Mouse (Mus musculus): ENCODE measurements around the gene Fkbp7. TPM values are rescaled to one million over a fixed set of nuclear protein-coding genes. Genes with fewer than 3 reads are reported as not detected.

The Fkbp7 gene
- polyA plus RNA-seq, 1 experiment: 8.8 TPM

GRCm38 (mm10) chr2:76688162-76688561 lies 15.2 kb upstream of the Fkbp7 start:
- peaks cover under 1% of the 10 kb centered on the region; the same call in 1 of the 2 replicates for H3K4me1 ChIP-seq (ENCODE audit: control insufficient read depth, insufficient read depth, low read length)
- no peak overlapping the region for H3K4me3 ChIP-seq (ENCODE audit: insufficient read depth, low read length)
- H3K27ac ChIP-seq (ENCODE audit: insufficient read depth, low read length): no peak overlapping the region
- TF ChIP-seq POLR2A (IDR thresholded peaks at IDR 0.05; ENCODE audit: extremely low read depth, insufficient read depth, low read length): no peak
- TF ChIP-seq CTCF (IDR thresholded peaks at IDR 0.05; ENCODE audit: extremely low read depth, insufficient read depth, low read length): no peak

- TF ChIP-seq CTCF (IDR thresholded peaks at IDR 0.05; ENCODE audit: extremely low read depth, insufficient read depth, low read length): no peak
- TF ChIP-seq POLR2A (IDR thresholded peaks at IDR 0.05; ENCODE audit: extremely low read depth, insufficient read depth, low read length): no peak
- Histone ChIP-seq H3K4me3 (ENCODE audit: insufficient read depth, low read length) (no peak overlapping the region), H3K4me1 (ENCODE audit: control insufficient read depth, insufficient read depth, low read length) (no peaks in the 10 kb centered on the region), H3K27ac (ENCODE audit: insufficient read depth, low read length) (no peak overlapping the region)
These were observed 14.7 kb upstream of the Fkbp7 start for GRCm38 (mm10) chr2:76687608-76688007.

DNA sequence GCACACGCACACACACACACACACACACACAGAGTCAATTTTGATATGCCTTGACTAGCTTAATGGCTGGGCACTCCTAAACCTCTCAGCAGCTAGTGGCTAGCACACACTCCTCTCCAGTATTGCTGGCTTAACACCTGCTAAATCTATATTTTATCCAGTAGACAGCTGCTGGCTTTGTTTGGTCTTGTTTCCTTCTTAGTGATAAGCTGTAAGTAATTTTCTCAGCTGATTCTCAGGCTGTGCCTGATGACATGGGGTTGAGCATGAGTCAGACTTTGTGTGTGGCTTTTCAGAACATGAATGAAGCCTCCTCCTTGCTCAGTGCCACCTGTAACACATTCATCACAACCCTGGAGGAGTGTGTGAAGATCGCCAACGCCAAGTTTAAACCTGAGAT lies 14.1 kb upstream of the Fkbp7 start:
- no peak overlapping the region for H3K27ac ChIP-seq (ENCODE audit: insufficient read depth, low read length)
- TF ChIP-seq CTCF (IDR thresholded peaks at IDR 0.05; ENCODE audit: extremely low read depth, insufficient read depth, low read length) (no peak), POLR2A (IDR thresholded peaks at IDR 0.05; ENCODE audit: extremely low read depth, insufficient read depth, low read length) (no peak)
- no peaks in the 10 kb centered on the region for H3K4me1 ChIP-seq (ENCODE audit: control insufficient read depth, insufficient read depth, low read length)
- no peak overlapping the region for H3K4me3 ChIP-seq (ENCODE audit: insufficient read depth, low read length)

DNA sequence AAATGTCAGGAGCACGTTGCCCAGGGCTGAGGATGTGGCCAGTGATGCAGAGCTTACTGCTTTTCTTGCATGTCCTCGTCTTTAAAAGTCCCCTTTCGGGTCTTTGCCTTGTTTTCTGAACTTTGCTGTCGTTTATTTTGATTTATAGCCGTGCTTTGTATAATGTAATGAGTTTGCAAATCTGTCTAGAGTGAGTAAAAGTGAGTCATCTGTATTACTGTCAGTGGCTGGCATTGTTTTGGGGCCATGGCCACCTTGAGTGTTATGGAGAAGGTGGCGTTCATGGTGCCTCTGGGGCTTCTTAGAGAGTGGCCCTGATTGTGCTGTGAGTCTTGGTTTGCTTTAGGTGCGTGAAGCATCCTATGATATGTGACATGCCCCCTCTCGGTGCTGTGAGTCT lies 9.4 kb upstream of the Fkbp7 start:
- H3K4me3 ChIP-seq (ENCODE audit: insufficient read depth, low read length): no peak overlapping the region
- TF ChIP-seq CTCF (IDR thresholded peaks at IDR 0.05; ENCODE audit: extremely low read depth, insufficient read depth, low read length) (no peak), POLR2A (IDR thresholded peaks at IDR 0.05; ENCODE audit: extremely low read depth, insufficient read depth, low read length) (no peak)

DNA sequence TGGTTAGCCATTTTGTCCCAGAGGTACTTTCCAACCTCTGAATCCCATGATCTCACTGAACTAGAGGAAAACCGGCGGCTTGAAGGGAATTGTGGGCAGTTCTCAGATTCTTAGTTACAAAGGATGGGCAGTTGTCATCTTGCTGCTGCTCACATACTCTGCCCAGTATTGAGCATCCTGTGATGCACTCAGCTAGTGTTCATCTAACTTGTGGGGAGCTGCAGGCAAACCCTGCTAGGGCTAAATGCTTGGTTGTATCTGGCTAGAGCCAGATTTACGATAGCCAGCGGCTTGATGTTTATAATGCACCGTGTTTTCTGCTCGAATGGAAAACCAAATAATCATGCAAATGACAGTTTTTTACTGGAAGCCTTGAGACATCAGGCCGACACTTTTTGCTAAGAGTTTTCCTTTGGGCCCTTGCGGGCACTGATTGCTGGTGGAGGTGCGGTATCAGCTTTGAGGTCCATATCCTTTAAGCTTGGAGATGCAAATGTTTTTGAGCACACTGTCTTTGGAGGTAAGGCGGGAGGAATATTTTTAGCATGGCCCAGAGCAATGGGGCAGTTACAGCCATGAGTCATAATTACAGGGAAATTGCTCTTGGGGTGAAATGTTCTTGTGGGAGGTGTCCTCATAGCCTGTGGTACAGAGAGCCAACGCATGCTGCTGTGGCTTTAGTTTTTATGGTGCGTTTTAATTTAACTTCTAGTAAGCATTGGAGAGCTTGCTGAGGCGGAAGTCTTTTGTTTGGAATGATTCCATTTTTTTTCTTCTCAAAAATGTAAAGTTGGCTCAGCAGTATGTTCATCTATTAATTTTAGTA lies 3.7 kb upstream of the Fkbp7 start:
- H3K27ac ChIP-seq (ENCODE audit: insufficient read depth, low read length): no peak overlapping the region
- no peak overlapping the region; the same call in 1 of the 2 replicates for H3K4me3 ChIP-seq (ENCODE audit: insufficient read depth, low read length)
- TF ChIP-seq POLR2A (IDR thresholded peaks at IDR 0.05; ENCODE audit: extremely low read depth, insufficient read depth, low read length) (no peak), CTCF (IDR thresholded peaks at IDR 0.05; ENCODE audit: extremely low read depth, insufficient read depth, low read length) (no peak)
- H3K4me1 ChIP-seq (ENCODE audit: control insufficient read depth, insufficient read depth, low read length): peaks cover 5% of the 10 kb centered on the region; the same call in 1 of the 2 replicates

More for the DNA sequence above, 9.4 kb upstream of the Fkbp7 start:
- no peak overlapping the region for H3K27ac ChIP-seq (ENCODE audit: insufficient read depth, low read length)
- peaks cover 1% of the 10 kb centered on the region; the same call in 1 of the 2 replicates for H3K4me1 ChIP-seq (ENCODE audit: control insufficient read depth, insufficient read depth, low read length)

GRCm38 (mm10) chr2:76675949-76676348 lies 3.0 kb upstream of the Fkbp7 start:
- no peak for TF ChIP-seq CTCF (IDR thresholded peaks at IDR 0.05; ENCODE audit: extremely low read depth, insufficient read depth, low read length)
- no peak for TF ChIP-seq POLR2A (IDR thresholded peaks at IDR 0.05; ENCODE audit: extremely low read depth, insufficient read depth, low read length)
- Histone ChIP-seq H3K4me3 (ENCODE audit: insufficient read depth, low read length) (peak overlapping the region; percentile 47), H3K4me1 (ENCODE audit: control insufficient read depth, insufficient read depth, low read length) (peaks cover 5% of the 10 kb centered on the region; the same call in 1 of the 2 replicates), H3K27ac (ENCODE audit: insufficient read depth, low read length) (no peak overlapping the region)

- no peak overlapping the region for H3K27ac ChIP-seq (ENCODE audit: insufficient read depth, low read length)
- no peak for TF ChIP-seq POLR2A (IDR thresholded peaks at IDR 0.05; ENCODE audit: extremely low read depth, insufficient read depth, low read length)
- TF ChIP-seq CTCF (IDR thresholded peaks at IDR 0.05; ENCODE audit: extremely low read depth, insufficient read depth, low read length): no peak
These were observed 2.5 kb upstream of the Fkbp7 start for GRCm38 (mm10) chr2:76675451-76675850.

DNA sequence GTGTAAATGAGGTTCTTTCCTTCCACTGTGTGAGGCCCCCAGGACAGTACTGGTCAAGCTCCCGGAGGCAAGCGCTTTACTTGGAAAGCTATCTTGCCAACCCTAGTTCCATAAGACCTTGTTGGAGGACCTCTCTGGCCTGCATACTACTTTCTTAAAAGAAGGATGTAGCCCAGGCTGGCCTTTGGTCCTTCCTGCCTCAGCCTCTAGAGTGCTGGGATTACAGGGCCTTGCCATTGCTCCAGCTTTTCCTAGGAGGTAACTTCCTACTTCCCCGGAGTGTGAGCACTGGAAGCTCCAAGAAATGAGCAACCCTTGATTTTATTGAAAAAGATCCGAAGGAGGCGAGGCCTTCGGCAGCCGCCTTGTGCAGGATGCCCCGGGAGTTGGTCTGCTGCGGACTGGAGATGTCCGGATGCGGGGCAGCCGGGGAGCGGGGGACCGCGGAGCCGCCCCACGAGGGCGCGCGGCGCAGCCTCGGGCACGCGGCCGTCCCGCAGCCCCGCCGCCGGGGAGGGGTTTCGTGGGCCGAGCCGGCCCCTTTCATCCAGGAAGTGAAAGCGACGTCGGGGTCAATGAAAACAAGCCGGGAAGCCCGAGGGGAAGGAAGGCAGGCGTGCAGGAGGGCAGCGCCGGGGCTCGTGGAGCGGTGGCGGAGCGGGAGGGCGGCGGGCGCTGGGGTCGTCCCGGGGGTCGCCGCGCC lies 2.0 kb upstream of the Fkbp7 start, which contains the start of gene Plekha3:
Gene Plekha3, plus strand, starts transcription at position 557 of the 703 bp plus-strand sequence.
- Histone ChIP-seq H3K4me3 (ENCODE audit: insufficient read depth, low read length) (peak within 1 kb of the TSS; percentile 47), H3K27ac (ENCODE audit: insufficient read depth, low read length) (peak within 1 kb of the TSS; percentile 51; the same call in 1 of the 2 replicates), H3K4me1 (ENCODE audit: control insufficient read depth, insufficient read depth, low read length) (peaks cover 4% of the 10 kb centered on the region; the same call in 1 of the 2 replicates)
- TF ChIP-seq CTCF (IDR thresholded peaks at IDR 0.05; ENCODE audit: extremely low read depth, insufficient read depth, low read length) (no peak), POLR2A (IDR thresholded peaks at IDR 0.05; ENCODE audit: extremely low read depth, insufficient read depth, low read length) (peak; percentile 63; the same call in 1 of the 2 replicates)

More at GRCm38 (mm10) chr2:76675451-76675850, 2.5 kb upstream of the Fkbp7 start:
- Histone ChIP-seq H3K4me1 (ENCODE audit: control insufficient read depth, insufficient read depth, low read length) (peaks cover 5% of the 10 kb centered on the region; the same call in 1 of the 2 replicates), H3K4me3 (ENCODE audit: insufficient read depth, low read length) (peak overlapping the region; percentile 47)

DNA sequence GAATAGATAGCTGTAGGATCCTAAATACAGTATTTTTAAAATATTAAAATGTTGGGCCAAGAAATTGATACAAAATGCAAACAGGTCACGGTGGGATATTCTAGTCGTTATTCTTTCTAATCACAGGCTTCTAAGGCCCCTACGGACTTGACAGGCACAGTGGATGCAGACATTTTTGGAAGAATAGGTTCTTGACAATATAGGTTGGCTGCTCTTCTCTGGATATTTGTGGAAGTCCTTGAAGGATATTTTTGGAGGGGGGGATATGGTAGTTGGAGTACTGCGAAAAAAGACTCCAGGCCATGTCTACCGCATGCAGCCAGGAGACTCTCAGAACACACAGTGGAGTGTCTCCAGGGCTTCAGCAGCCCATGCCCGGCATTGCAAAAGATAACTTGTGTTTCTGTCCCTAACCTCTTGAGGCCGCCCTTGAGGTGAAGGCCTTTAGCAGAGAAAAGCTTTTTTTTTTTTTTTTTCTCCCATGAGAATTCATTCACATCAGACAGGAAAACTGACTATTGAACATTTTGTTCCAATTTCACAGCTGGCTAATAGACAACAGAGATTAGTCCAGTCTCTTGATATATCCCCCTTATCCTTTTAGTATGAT lies 661 bp upstream of the Fkbp7 start:
- no peak for TF ChIP-seq CTCF (IDR thresholded peaks at IDR 0.05; ENCODE audit: extremely low read depth, insufficient read depth, low read length)
- TF ChIP-seq POLR2A (IDR thresholded peaks at IDR 0.05; ENCODE audit: extremely low read depth, insufficient read depth, low read length): no peak
- Histone ChIP-seq H3K4me3 (ENCODE audit: insufficient read depth, low read length) (peak overlapping the region; percentile 31; the same call in 1 of the 2 replicates), H3K4me1 (ENCODE audit: control insufficient read depth, insufficient read depth, low read length) (peaks cover 4% of the 10 kb centered on the region; the same call in 1 of the 2 replicates), H3K27ac (ENCODE audit: insufficient read depth, low read length) (no peak overlapping the region)
